Mouse (Mus musculus) G1E (cell line): ENCODE measurements around the gene Abcb8. TPM values are rescaled to one million over a fixed set of nuclear protein-coding genes. Genes with fewer than 3 reads are reported as not detected.
A peak's percentile ranks its signal among the peaks of the same experiment; 100 is the strongest.

Experiments used
- ATAC-seq: 2 replicates; pipeline ENCODE4 v1.8.0; 2016; ENCODE audit warnings: mild to moderate bottlenecking; ENCODE audit not compliant: insufficient number of reproducible peaks, poor library complexity, low FRiP score, severe bottlenecking; ENCODE audit errors: extremely low read depth
- DNase-seq: peaks from one replicate; pipeline ENCODE4 v3.0.0; 2012; ENCODE audit warnings: low spot score
- H3K27me3 ChIP-seq: 2 replicates; pipeline ENCODE4 v1.6.1; 2012; ENCODE audit warnings: mild to moderate bottlenecking, low read length, inconsistent platforms; ENCODE audit not compliant: insufficient read depth
- H3K36me3 ChIP-seq: replicated peaks from 2 replicates; pipeline ENCODE3; 2012; ENCODE audit warnings: mild to moderate bottlenecking, inconsistent platforms
- H3K4me1 ChIP-seq: 2 replicates; pipeline ENCODE4 v1.6.1; 2012; ENCODE audit warnings: low read depth, low read length, inconsistent platforms, mixed read lengths; ENCODE audit not compliant: insufficient read depth
- H3K4me3 ChIP-seq: 2 replicates; pipeline ENCODE4 v1.5.1; 2012; ENCODE audit warnings: low read depth, mild to moderate bottlenecking, inconsistent platforms, low read length, moderate library complexity, mixed read lengths
- H3K9me3 ChIP-seq: replicated peaks from 2 replicates; pipeline ENCODE4 v1.6.1; 2012; ENCODE audit warnings: inconsistent platforms
- CTCF ChIP-seq: IDR thresholded peaks from 2 replicates; pipeline ENCODE4 v1.5.1; 2012; ENCODE audit warnings: low read depth, low read length, inconsistent platforms, mixed read lengths
- GATA1 ChIP-seq: IDR thresholded peaks from 2 replicates; pipeline ENCODE4 v1.6.1; 2012; ENCODE audit warnings: borderline replicate concordance, low read length, inconsistent platforms, mixed read lengths
- GATA2 ChIP-seq: IDR thresholded peaks from 2 replicates; pipeline ENCODE4 v1.6.1; 2012; ENCODE audit warnings: low read depth, low read length, inconsistent platforms, borderline replicate concordance
- POLR2AphosphoS5 ChIP-seq: IDR thresholded peaks from 2 replicates; pipeline ENCODE4 v1.6.1; 2012; ENCODE audit warnings: low read depth, low read length, inconsistent platforms; ENCODE audit not compliant: insufficient replicate concordance
- TAL1 ChIP-seq: conservative IDR thresholded peaks from 2 replicates; pipeline ENCODE4 v1.6.1; 2012; ENCODE audit warnings: low read depth, low read length, inconsistent platforms, mixed read lengths
- polyA plus RNA-seq: library from polyadenylated mRNA; stranded (reverse); fragments of >175 nt; gene quantifications from 2 replicates; pipeline ENCODE4 v1.2.3, GENCODE M21; 2012
- total RNA-seq, 2 experiments: library from RNA; stranded (forward) in 1 of 2; stranded (reverse) in 1 of 2; fragments of 200-1000 nt in 1 of 2; fragments of >200 nt in 1 of 2; fragmentation: Nextera tagmentation in 1 of 2; gene quantifications; 2 replicates each; pipeline ENCODE4 v1.2.3; 2014 to 2017

Abcb8 gene
- total and polyA plus RNA-seq, 3 experiments, result 13.5 to 43.6 (median 15.4) TPM

- Histone ChIP-seq H3K4me3 (peak within 1 kb of the TSS; percentile 73), H3K36me3 (peaks cover 22% of the 10 kb centered on the region), H3K9me3 (no peaks in the 10 kb centered on the region), H3K4me1 (peaks cover 64% of the 10 kb centered on the region), H3K27me3 (no peaks in the 10 kb centered on the region)
- DNase-seq (peak; percentile 87), ATAC-seq (peak; percentile 75)
- TF ChIP-seq GATA1, result no peak
- no peak for TF ChIP-seq POLR2AphosphoS5
- no peak for TF ChIP-seq CTCF
- no peak; the same call in 1 of the 2 replicates for TF ChIP-seq TAL1
- no peak for TF ChIP-seq GATA2
Observed at GRCm38 (mm10) chr5:24447624-24448298, 54.3 kb downstream of the Abcb8 start, which contains the start of gene Tmub1. Tmub1 (minus strand) TSS chr5:24447854.

GRCm38 (mm10) chr5:24451264-24452029 is 58.0 kb downstream of the Abcb8 start:
- Histone ChIP-seq H3K4me1 (peaks cover 68% of the 10 kb centered on the region), H3K27me3 (no peaks in the 10 kb centered on the region), H3K9me3 (no peaks in the 10 kb centered on the region), H3K4me3 (peak overlapping the region; percentile 88), H3K36me3 (peaks cover 33% of the 10 kb centered on the region)
- TF ChIP-seq GATA1 (no peak), POLR2AphosphoS5 (no peak), GATA2 (no peak), TAL1 (no peak), CTCF (no peak)
- peak; percentile 64 for ATAC-seq
- peak; percentile 93 for DNase-seq

- Histone ChIP-seq H3K27me3 (no peaks in the 10 kb centered on the region), H3K4me3 (peak within 1 kb of the TSS; percentile 88), H3K36me3 (peaks cover 38% of the 10 kb centered on the region), H3K4me1 (peaks cover 61% of the 10 kb centered on the region), H3K9me3 (no peaks in the 10 kb centered on the region)
- DNase-seq, result peak; percentile 66
- no peak for ATAC-seq
- TF ChIP-seq POLR2AphosphoS5, result no peak
- TF ChIP-seq CTCF, result no peak
- TF ChIP-seq TAL1, result no peak
- no peak for TF ChIP-seq GATA2
- TF ChIP-seq GATA1, result no peak
Observed at GRCm38 (mm10) chr5:24452030-24452690, 58.7 kb downstream of the Abcb8 start, which contains the start of gene Agap3. Agap3 (plus strand) TSS chr5:24452177.

GRCm38 (mm10) chr5:24452691-24453233 is 59.3 kb downstream of the Abcb8 start:
- H3K4me3 ChIP-seq, result peak overlapping the region; percentile 88
- ATAC-seq (peak; percentile 12; the same call in 1 of the 2 replicates), DNase-seq (peak; percentile 73)
- TF ChIP-seq POLR2AphosphoS5, result no peak
- no peak for TF ChIP-seq GATA1
- no peak for TF ChIP-seq GATA2
- no peak for TF ChIP-seq TAL1
- no peak for TF ChIP-seq CTCF
- H3K36me3 ChIP-seq, result peaks cover 44% of the 10 kb centered on the region
- no peaks in the 10 kb centered on the region for H3K9me3 ChIP-seq
- peaks cover 59% of the 10 kb centered on the region for H3K4me1 ChIP-seq
- H3K27me3 ChIP-seq, result no peaks in the 10 kb centered on the region

GRCm38 (mm10) chr5:24453283-24453984 is 60.0 kb downstream of the Abcb8 start:
- peak overlapping the region; percentile 88 for H3K4me3 ChIP-seq
- ATAC-seq (no peak), DNase-seq (no peak)
- H3K4me1 ChIP-seq, result peaks cover 54% of the 10 kb centered on the region
- H3K9me3 ChIP-seq, result no peaks in the 10 kb centered on the region
- TF ChIP-seq GATA1 (no peak), CTCF (no peak), POLR2AphosphoS5 (no peak), TAL1 (no peak), GATA2 (no peak)
- H3K36me3 ChIP-seq, result peaks cover 49% of the 10 kb centered on the region
- H3K27me3 ChIP-seq, result no peaks in the 10 kb centered on the region
